Mouse (Mus musculus): Measurements from ENCODE around the gene Vstm2l. TPM values are rescaled to one million over a fixed set of nuclear protein-coding genes. Genes with fewer than 3 reads are reported as not detected.

The Vstm2l gene
- polyA plus RNA-seq, 1 experiment, result 1.5 TPM

GRCm38 (mm10) chr2:157927397-157927796 is 12.9 kb downstream of the Vstm2l start:
- Histone ChIP-seq H3K36me3 (ENCODE audit: control insufficient read depth, insufficient read depth, low read length) (no peaks in the 10 kb centered on the region), H3K27ac (ENCODE audit: control insufficient read depth, insufficient read depth, low read depth, low read length) (no peak overlapping the region), H3K4me1 (ENCODE audit: control insufficient read depth, insufficient read depth, low read length) (peaks cover 4% of the 10 kb centered on the region; the same call in 1 of the 2 replicates), H3K4me3 (ENCODE audit: control insufficient read depth, low read depth, low read length) (peak overlapping the region; percentile 45), H3K27me3 (ENCODE audit: control insufficient read depth, insufficient read depth, low read length) (no peaks in the 10 kb centered on the region)
- TF ChIP-seq POLR2A (IDR thresholded peaks at IDR 0.05; ENCODE audit: control insufficient read depth, low read depth, low read length) (no peak), CTCF (IDR thresholded peaks at IDR 0.05; ENCODE audit: control insufficient read depth, insufficient read depth, insufficient replicate concordance, low read depth, low read length) (no peak)

GRCm38 (mm10) chr2:157927815-157928214 is 13.4 kb downstream of the Vstm2l start:
- Histone ChIP-seq H3K4me1 (ENCODE audit: control insufficient read depth, insufficient read depth, low read length) (peaks cover 4% of the 10 kb centered on the region; the same call in 1 of the 2 replicates), H3K27me3 (ENCODE audit: control insufficient read depth, insufficient read depth, low read length) (no peaks in the 10 kb centered on the region), H3K36me3 (ENCODE audit: control insufficient read depth, insufficient read depth, low read length) (no peaks in the 10 kb centered on the region), H3K27ac (ENCODE audit: control insufficient read depth, insufficient read depth, low read depth, low read length) (no peak overlapping the region), H3K4me3 (ENCODE audit: control insufficient read depth, low read depth, low read length) (no peak overlapping the region)
- TF ChIP-seq CTCF (IDR thresholded peaks at IDR 0.05; ENCODE audit: control insufficient read depth, insufficient read depth, insufficient replicate concordance, low read depth, low read length) (no peak), POLR2A (IDR thresholded peaks at IDR 0.05; ENCODE audit: control insufficient read depth, low read depth, low read length) (no peak)

GRCm38 (mm10) chr2:157932655-157933054 is 18.2 kb downstream of the Vstm2l start:
- Histone ChIP-seq H3K36me3 (ENCODE audit: control insufficient read depth, insufficient read depth, low read length) (no peaks in the 10 kb centered on the region), H3K4me1 (ENCODE audit: control insufficient read depth, insufficient read depth, low read length) (peaks cover 1% of the 10 kb centered on the region; the same call in 1 of the 2 replicates), H3K27ac (ENCODE audit: control insufficient read depth, insufficient read depth, low read depth, low read length) (no peak overlapping the region), H3K4me3 (ENCODE audit: control insufficient read depth, low read depth, low read length) (no peak overlapping the region), H3K27me3 (ENCODE audit: control insufficient read depth, insufficient read depth, low read length) (no peaks in the 10 kb centered on the region)
- TF ChIP-seq CTCF (IDR thresholded peaks at IDR 0.05; ENCODE audit: control insufficient read depth, insufficient read depth, insufficient replicate concordance, low read depth, low read length) (0 out of 2 replicates have a peak, but pooled peaks have one; percentile 13), POLR2A (IDR thresholded peaks at IDR 0.05; ENCODE audit: control insufficient read depth, low read depth, low read length) (no peak)

- no peak overlapping the region for H3K27ac ChIP-seq (ENCODE audit: control insufficient read depth, insufficient read depth, low read depth, low read length)
- H3K36me3 ChIP-seq (ENCODE audit: control insufficient read depth, insufficient read depth, low read length), result no peaks in the 10 kb centered on the region
- TF ChIP-seq CTCF (IDR thresholded peaks at IDR 0.05; ENCODE audit: control insufficient read depth, insufficient read depth, insufficient replicate concordance, low read depth, low read length) (no peak), POLR2A (IDR thresholded peaks at IDR 0.05; ENCODE audit: control insufficient read depth, low read depth, low read length) (no peak)
- no peak overlapping the region for H3K4me3 ChIP-seq (ENCODE audit: control insufficient read depth, low read depth, low read length)
- H3K4me1 ChIP-seq (ENCODE audit: control insufficient read depth, insufficient read depth, low read length), result no peaks in the 10 kb centered on the region; the same call in 1 of the 2 replicates
- no peaks in the 10 kb centered on the region for H3K27me3 ChIP-seq (ENCODE audit: control insufficient read depth, insufficient read depth, low read length)
Measured at GRCm38 (mm10) chr2:157935444-157936171, 21.2 kb downstream of the Vstm2l start.

- Histone ChIP-seq H3K27me3 (ENCODE audit: control insufficient read depth, insufficient read depth, low read length) (no peaks in the 10 kb centered on the region), H3K27ac (ENCODE audit: control insufficient read depth, insufficient read depth, low read depth, low read length) (no peak overlapping the region), H3K4me3 (ENCODE audit: control insufficient read depth, low read depth, low read length) (no peak overlapping the region), H3K36me3 (ENCODE audit: control insufficient read depth, insufficient read depth, low read length) (no peaks in the 10 kb centered on the region), H3K4me1 (ENCODE audit: control insufficient read depth, insufficient read depth, low read length) (peaks cover 9% of the 10 kb centered on the region)
- TF ChIP-seq CTCF (IDR thresholded peaks at IDR 0.05; ENCODE audit: control insufficient read depth, insufficient read depth, insufficient replicate concordance, low read depth, low read length) (peak; percentile 48; the same call in 1 of the 2 replicates), POLR2A (IDR thresholded peaks at IDR 0.05; ENCODE audit: control insufficient read depth, low read depth, low read length) (no peak)
Measured at GRCm38 (mm10) chr2:157936676-157937075, 22.2 kb downstream of the Vstm2l start.

- TF ChIP-seq POLR2A (IDR thresholded peaks at IDR 0.05; ENCODE audit: control insufficient read depth, low read depth, low read length) (no peak), CTCF (IDR thresholded peaks at IDR 0.05; ENCODE audit: control insufficient read depth, insufficient read depth, insufficient replicate concordance, low read depth, low read length) (no peak)
- Histone ChIP-seq H3K4me1 (ENCODE audit: control insufficient read depth, insufficient read depth, low read length) (peaks cover 21% of the 10 kb centered on the region), H3K4me3 (ENCODE audit: control insufficient read depth, low read depth, low read length) (no peak overlapping the region; the same call in 1 of the 2 replicates), H3K27me3 (ENCODE audit: control insufficient read depth, insufficient read depth, low read length) (no peaks in the 10 kb centered on the region), H3K36me3 (ENCODE audit: control insufficient read depth, insufficient read depth, low read length) (no peaks in the 10 kb centered on the region), H3K27ac (ENCODE audit: control insufficient read depth, insufficient read depth, low read depth, low read length) (no peak overlapping the region)
Measured at GRCm38 (mm10) chr2:157940586-157941185, 26.2 kb downstream of the Vstm2l start.

GRCm38 (mm10) chr2:157943514-157944155 is 29.2 kb downstream of the Vstm2l start:
- H3K4me3 ChIP-seq (ENCODE audit: control insufficient read depth, low read depth, low read length), result peak overlapping the region; percentile 73
- no peaks in the 10 kb centered on the region for H3K36me3 ChIP-seq (ENCODE audit: control insufficient read depth, insufficient read depth, low read length)
- H3K27me3 ChIP-seq (ENCODE audit: control insufficient read depth, insufficient read depth, low read length), result no peaks in the 10 kb centered on the region
- H3K4me1 ChIP-seq (ENCODE audit: control insufficient read depth, insufficient read depth, low read length), result peaks cover 21% of the 10 kb centered on the region
- H3K27ac ChIP-seq (ENCODE audit: control insufficient read depth, insufficient read depth, low read depth, low read length), result no peak overlapping the region
- peak; percentile 73 for TF ChIP-seq CTCF (IDR thresholded peaks at IDR 0.05; ENCODE audit: control insufficient read depth, insufficient read depth, insufficient replicate concordance, low read depth, low read length)
- TF ChIP-seq POLR2A (IDR thresholded peaks at IDR 0.05; ENCODE audit: control insufficient read depth, low read depth, low read length), result no peak
